Mouse (Mus musculus) heart, postnatal 0 days (tissue): ENCODE data around the gene Hivep3. TPM values are rescaled to one million over a fixed set of nuclear protein-coding genes. Genes with fewer than 3 reads are reported as not detected.
A peak's percentile ranks its signal among the peaks of the same experiment; 100 is the strongest.

Experiments
- ATAC-seq: fragments of 200-750 bp; cut with Nextera tagmentation; 2 replicates; pipeline ENCODE4 v1.8.0; 2017; ENCODE audit warnings: low read depth, moderate number of reproducible peaks, moderate library complexity; ENCODE audit not compliant: insufficient read depth
- DNase-seq: peaks from one replicate; pipeline ENCODE4 v3.0.0-alpha.2; 2016; ENCODE audit warnings: low spot score
- H3K27ac ChIP-seq: fragments of 300-500 bp; sonication (generic); 2 replicates; pipeline ENCODE4 v1.5.1; 2014; ENCODE audit warnings: low read depth, mild to moderate bottlenecking
- H3K27me3 ChIP-seq: fragments of 300-500 bp; sonication (generic); 2 replicates; pipeline ENCODE4 v1.6.1; 2014; ENCODE audit warnings: low read length, mixed read lengths; ENCODE audit not compliant: control insufficient read depth, insufficient read depth
- H3K36me3 ChIP-seq: fragments of 300-500 bp; sonication (generic); replicated peaks from 2 replicates; pipeline ENCODE4 v1.6.1; 2014; ENCODE audit warnings: low read length, mixed read lengths; ENCODE audit not compliant: control insufficient read depth, insufficient read depth
- H3K4me1 ChIP-seq: fragments of 300-500 bp; sonication (generic); 2 replicates; pipeline ENCODE4 v1.6.1; 2014; ENCODE audit warnings: antibody characterized with exemption; ENCODE audit not compliant: control insufficient read depth, insufficient read depth
- H3K4me2 ChIP-seq: fragments of 300-500 bp; sonication (generic); 2 replicates; pipeline ENCODE4 v1.6.1; 2014; ENCODE audit warnings: low read depth, mild to moderate bottlenecking, low read length, moderate library complexity
- H3K4me3 ChIP-seq: fragments of 300-500 bp; sonication (generic); 2 replicates; pipeline ENCODE4 v1.5.1; 2014; ENCODE audit warnings: low read depth, low read length
- H3K9ac ChIP-seq: fragments of 300-500 bp; sonication (generic); replicated peaks from 2 replicates; pipeline ENCODE4 v1.6.1; 2014; ENCODE audit warnings: low read depth, low read length, mixed read lengths
- H3K9me3 ChIP-seq: fragments of 300-500 bp; sonication (generic); replicated peaks from 2 replicates; pipeline ENCODE4 v1.6.1; 2016; ENCODE audit warnings: low read length; ENCODE audit not compliant: control insufficient read depth
- CTCF ChIP-seq: IDR thresholded peaks from 2 replicates; pipeline ENCODE4 v1.5.1; 2016; ENCODE audit warnings: antibody characterized with exemption, control low read depth, low read depth
- EP300 ChIP-seq: IDR thresholded peaks from 2 replicates; pipeline ENCODE4 v1.6.1; 2016; ENCODE audit warnings: antibody characterized with exemption, low read depth
- WGBS: fragments of 180-500 bp; shearing (Covaris S2); extraction: QIAGEN DNeasy Blood & Tissue Kit; methylation state at CpG from one replicate; pipeline ENCODE4 v1.1.7; 2014; 5-methylcytosine and 5-hydroxymethylcytosine counted together
- polyA plus RNA-seq: library from polyadenylated mRNA; unstranded; fragments of >200 nt; fragmentation: Nextera tagmentation; extraction: Ambion mirVana; gene quantifications from 2 replicates; pipeline ENCODE4 v1.2.1, GENCODE M21; 2015
- total RNA-seq: library from RNA; depleted of rRNA; stranded (reverse); fragments of >200 nt; gene quantifications from 2 replicates; pipeline ENCODE4 v1.2.3, GENCODE M21; 2014; ENCODE audit warnings: low replicate concordance

Hivep3 gene
- total and polyA plus RNA-seq, 2 experiments from 2014 or later: 5.8 to 10.4 TPM

- WGBS: 5% methylated on average over 45 of the region's 45 CpGs
- Histone ChIP-seq H3K4me2 (peak overlapping the region; percentile 38), H3K27ac (peak overlapping the region; percentile 75), H3K4me3 (no peak overlapping the region), H3K9ac (no peak overlapping the region), H3K9me3 (no peaks in the 10 kb centered on the region), H3K27me3 (no peaks in the 10 kb centered on the region; the same call in 1 of the 2 replicates), H3K36me3 (no peaks in the 10 kb centered on the region), H3K4me1 (peaks cover 25% of the 10 kb centered on the region)
- ATAC-seq (peak; percentile 87), DNase-seq (peak; percentile 92)
- peak; percentile 16; the same call in 1 of the 2 replicates for TF ChIP-seq CTCF
- TF ChIP-seq EP300: peak; percentile 97
Measured at GRCm38 (mm10) chr4:120148291-120149141, 414.9 kb downstream of the Hivep3 start.

- H3K4me3 ChIP-seq: no peak overlapping the region
- no peaks in the 10 kb centered on the region for H3K9me3 ChIP-seq
- TF ChIP-seq EP300 (no peak), CTCF (peak; percentile 51)
- no peak overlapping the region for H3K9ac ChIP-seq
- ATAC-seq: peak; percentile 34; the same call in 1 of the 2 replicates
- H3K36me3 ChIP-seq: no peaks in the 10 kb centered on the region
- peak overlapping the region; percentile 75 for H3K27ac ChIP-seq
- peak; percentile 48 for DNase-seq
- H3K4me2 ChIP-seq: peak overlapping the region; percentile 38
- WGBS: 52% methylated on average over 3 of the region's 3 CpGs
- peaks cover 23% of the 10 kb centered on the region for H3K4me1 ChIP-seq
- H3K27me3 ChIP-seq: no peaks in the 10 kb centered on the region; the same call in 1 of the 2 replicates
Measured at GRCm38 (mm10) chr4:120149142-120149524, 415.5 kb downstream of the Hivep3 start.

- WGBS: 64% methylated on average over 6 of the region's 6 CpGs
- H3K27ac ChIP-seq: no peak overlapping the region
- no peak for ATAC-seq
- H3K9me3 ChIP-seq: no peaks in the 10 kb centered on the region
- no peak overlapping the region for H3K4me3 ChIP-seq
- TF ChIP-seq EP300 (no peak), CTCF (no peak)
- H3K27me3 ChIP-seq: no peaks in the 10 kb centered on the region; the same call in 1 of the 2 replicates
- H3K4me1 ChIP-seq: peaks cover 13% of the 10 kb centered on the region
- H3K36me3 ChIP-seq: no peaks in the 10 kb centered on the region
- H3K4me2 ChIP-seq: no peak overlapping the region
- H3K9ac ChIP-seq: no peak overlapping the region
- DNase-seq: no peak
Measured at GRCm38 (mm10) chr4:120150345-120150920, 416.8 kb downstream of the Hivep3 start.

GRCm38 (mm10) chr4:120151906-120152305 is 418.3 kb downstream of the Hivep3 start:
- TF ChIP-seq CTCF (no peak), EP300 (no peak)
- Histone ChIP-seq H3K9me3 (no peaks in the 10 kb centered on the region), H3K36me3 (no peaks in the 10 kb centered on the region), H3K27me3 (no peaks in the 10 kb centered on the region; the same call in 1 of the 2 replicates), H3K27ac (no peak overlapping the region), H3K4me2 (no peak overlapping the region), H3K9ac (no peak overlapping the region), H3K4me1 (peaks cover 4% of the 10 kb centered on the region; the same call in 1 of the 2 replicates), H3K4me3 (no peak overlapping the region)
- ATAC-seq (no peak), DNase-seq (no peak)
- 90% methylated on average over 6 of the region's 6 CpGs for WGBS

DNA sequence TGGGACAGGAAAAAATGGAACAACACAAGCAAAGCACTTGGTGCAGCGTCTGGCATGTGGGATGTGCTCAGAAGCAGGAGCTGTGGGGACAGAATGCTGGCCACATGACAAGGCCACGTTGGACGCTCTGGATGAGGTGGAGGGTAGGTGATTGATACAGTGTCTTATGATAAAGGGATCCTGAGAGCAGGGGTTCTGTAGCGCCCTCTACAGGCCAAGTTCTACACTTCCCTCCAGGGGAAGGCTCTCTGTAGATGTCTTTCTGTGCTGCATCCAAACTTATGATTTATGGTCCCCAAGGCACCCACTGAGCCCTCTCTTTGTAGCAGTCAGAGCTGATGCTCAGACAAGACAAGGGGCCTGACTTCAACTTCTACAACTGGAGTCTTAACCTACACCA is 419.1 kb downstream of the Hivep3 start:
- Histone ChIP-seq H3K9ac (no peak overlapping the region), H3K9me3 (no peaks in the 10 kb centered on the region), H3K27ac (no peak overlapping the region), H3K27me3 (no peaks in the 10 kb centered on the region; the same call in 1 of the 2 replicates), H3K36me3 (no peaks in the 10 kb centered on the region), H3K4me3 (no peak overlapping the region), H3K4me2 (no peak overlapping the region), H3K4me1 (peaks cover 4% of the 10 kb centered on the region; the same call in 1 of the 2 replicates)
- WGBS: 55% methylated on average over 4 of the region's 4 CpGs
- 0 out of 2 replicates have a peak, but pooled peaks have one; percentile 1 for TF ChIP-seq CTCF
- TF ChIP-seq EP300: no peak
- ATAC-seq: no peak
- no peak for DNase-seq
